Mouse (Mus musculus) hindbrain, embryonic 16.5 days (tissue): ENCODE measurements around the gene Kirrel2. TPM values are rescaled to one million over a fixed set of nuclear protein-coding genes. Genes with fewer than 3 reads are reported as not detected.

Source experiments
- ATAC-seq: fragments of 200-750 bp; cut with Nextera tagmentation; 2 replicates; pipeline ENCODE4 v1.8.0; 2017; ENCODE audit warnings: moderate TSS enrichment, moderate library complexity
- H3K27ac ChIP-seq: fragments of 300-500 bp; sonication (generic); 2 replicates; pipeline ENCODE4 v1.5.1; 2014; ENCODE audit warnings: low read depth, mild to moderate bottlenecking, control low read depth, low read length, moderate library complexity
- H3K27me3 ChIP-seq: fragments of 300-500 bp; sonication (generic); replicated peaks from 2 replicates; pipeline ENCODE4 v1.6.1; 2014; ENCODE audit warnings: low read length; ENCODE audit not compliant: control insufficient read depth, insufficient read depth
- H3K36me3 ChIP-seq: fragments of 300-500 bp; sonication (generic); 2 replicates; pipeline ENCODE4 v1.6.1; 2014; ENCODE audit warnings: mild to moderate bottlenecking, low read length, moderate library complexity, mixed read lengths; ENCODE audit not compliant: control insufficient read depth, insufficient read depth
- H3K4me1 ChIP-seq: fragments of 300-500 bp; sonication (generic); 2 replicates; pipeline ENCODE4 v1.6.1; 2014; ENCODE audit warnings: low read depth, low read length; ENCODE audit not compliant: control insufficient read depth, insufficient read depth
- H3K4me2 ChIP-seq: fragments of 300-500 bp; sonication (generic); 2 replicates; pipeline ENCODE4 v1.6.1; 2014; ENCODE audit warnings: mild to moderate bottlenecking, low read length, control low read depth, moderate library complexity
- H3K4me3 ChIP-seq: fragments of 300-500 bp; sonication (generic); 2 replicates; pipeline ENCODE4 v1.5.1; 2014; ENCODE audit warnings: mild to moderate bottlenecking, low read length, control low read depth, moderate library complexity
- H3K9ac ChIP-seq: fragments of 300-500 bp; sonication (generic); 2 replicates; pipeline ENCODE4 v1.6.1; 2014; ENCODE audit warnings: low read depth, mild to moderate bottlenecking, control low read depth, low read length, moderate library complexity
- H3K9me3 ChIP-seq: fragments of 300-500 bp; sonication (generic); 2 replicates; pipeline ENCODE4 v1.6.1; 2014; ENCODE audit warnings: mild to moderate bottlenecking, low read length, moderate library complexity; ENCODE audit not compliant: control insufficient read depth
- WGBS: fragments of 180-500 bp; shearing (Covaris S2); extraction: QIAGEN DNeasy Blood & Tissue Kit; methylation state at CpG from one replicate; pipeline ENCODE4 v1.1.7; 2014; 5-methylcytosine and 5-hydroxymethylcytosine counted together
- polyA plus RNA-seq: library from polyadenylated mRNA; unstranded; fragments of >200 nt; fragmentation: Nextera tagmentation; extraction: Ambion mirVana; gene quantifications from 2 replicates; pipeline ENCODE4 v1.2.1, GENCODE M21; 2015

Kirrel2 gene
- polyA plus RNA-seq, 1 experiment from 2014 or later, result 3.0 TPM

DNA sequence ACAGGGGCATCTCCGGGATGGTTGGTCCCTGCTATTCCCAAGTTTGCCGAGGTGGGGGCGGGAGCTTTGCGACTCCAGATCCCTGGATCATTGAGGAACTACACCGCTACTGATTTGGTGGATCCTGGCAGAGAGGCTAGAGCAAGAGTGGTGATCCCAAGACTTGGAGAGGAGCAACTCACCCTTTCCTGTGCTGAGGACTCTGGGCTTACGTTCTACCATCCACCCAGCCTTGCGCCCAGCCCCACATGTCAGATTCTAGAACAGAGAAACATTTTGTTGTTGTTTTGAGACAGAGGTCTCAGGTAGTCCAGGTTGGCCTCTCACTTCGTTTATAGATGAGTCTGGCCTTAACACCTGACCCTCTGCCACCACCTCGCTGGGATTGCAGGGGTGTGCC is 34.9 kb downstream of the Kirrel2 start:
- 12% methylated on average over 9 of the region's 9 CpGs for WGBS
- Histone ChIP-seq H3K27ac (peak overlapping the region; percentile 62), H3K27me3 (no peaks in the 10 kb centered on the region), H3K4me3 (peak overlapping the region; percentile 67), H3K4me2 (peak overlapping the region; percentile 99), H3K36me3 (peaks cover 11% of the 10 kb centered on the region; the same call in 1 of the 2 replicates), H3K4me1 (peaks cover 11% of the 10 kb centered on the region), H3K9me3 (no peaks in the 10 kb centered on the region), H3K9ac (peak overlapping the region; percentile 77)
- ATAC-seq, result peak; percentile 38; the same call in 1 of the 2 replicates

DNA sequence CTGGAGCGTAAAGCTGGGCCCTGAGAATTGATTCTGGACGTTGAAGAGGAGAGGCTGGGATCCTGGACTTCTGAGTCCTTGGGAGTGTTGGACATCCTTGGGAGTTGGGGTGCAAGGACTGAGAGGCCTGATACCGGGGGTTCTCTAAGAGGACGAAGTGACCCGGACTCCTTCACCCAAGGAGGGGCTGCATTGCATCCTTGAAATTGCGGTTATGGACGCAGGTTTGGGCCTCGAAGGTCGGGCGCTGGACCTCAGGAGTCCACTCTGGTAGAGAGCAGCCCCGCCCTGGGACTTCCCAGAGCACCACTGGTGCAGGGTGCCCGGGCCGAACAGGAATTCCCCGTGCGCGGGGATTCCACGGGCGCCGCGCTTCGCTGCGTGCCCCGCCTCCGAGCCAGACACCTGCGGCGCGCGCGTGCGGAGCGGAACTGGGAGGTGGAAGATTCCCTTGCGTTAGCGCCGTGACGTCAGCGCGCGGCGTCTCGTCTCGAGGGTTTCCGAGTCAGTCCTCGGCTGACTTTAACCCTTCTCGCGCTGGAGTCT is 35.5 kb downstream of the Kirrel2 start:
- Histone ChIP-seq H3K4me3 (peak overlapping the region; percentile 67), H3K27ac (peak overlapping the region; percentile 62), H3K9me3 (no peaks in the 10 kb centered on the region), H3K27me3 (no peaks in the 10 kb centered on the region), H3K36me3 (peaks cover 8% of the 10 kb centered on the region; the same call in 1 of the 2 replicates), H3K9ac (peak overlapping the region; percentile 77), H3K4me2 (peak overlapping the region; percentile 99), H3K4me1 (peaks cover 11% of the 10 kb centered on the region)
- peak; percentile 88 for ATAC-seq
- under 1% methylated on average over 45 of the region's 45 CpGs for WGBS

DNA sequence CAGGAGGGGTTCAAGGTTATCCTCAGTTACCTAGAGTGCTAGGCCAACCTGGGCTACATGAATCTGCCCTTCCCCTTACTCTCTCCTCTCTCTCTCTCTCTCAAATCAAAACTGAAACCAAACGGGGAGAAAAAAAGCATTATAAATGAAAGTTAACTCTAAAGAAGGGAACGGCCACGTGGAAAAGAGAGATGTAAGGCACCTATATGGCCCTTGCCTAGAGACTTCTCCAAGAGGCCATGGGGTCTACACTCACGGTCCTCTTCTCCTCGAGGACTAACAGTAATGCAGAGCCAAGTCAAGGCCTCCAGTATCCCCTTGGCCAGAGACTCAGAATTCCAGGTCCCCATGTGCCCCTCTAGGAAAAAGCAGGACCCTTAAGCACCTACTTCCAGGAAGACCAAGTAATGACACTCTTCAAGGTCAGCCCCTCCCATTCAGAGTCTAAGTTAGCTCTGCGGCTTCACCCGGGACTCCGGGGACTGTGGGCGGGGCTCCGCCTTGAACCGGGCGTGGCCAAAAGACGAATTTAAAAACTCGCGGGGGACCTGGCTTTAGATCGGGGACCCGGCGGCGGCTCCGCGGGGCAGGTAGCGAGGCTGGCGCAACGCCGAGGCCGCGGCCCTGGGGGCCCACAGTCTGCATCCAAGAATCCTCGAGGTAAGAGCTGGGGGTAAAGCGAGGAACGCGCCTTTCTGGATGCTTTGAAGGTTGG is 36.2 kb downstream of the Kirrel2 start, which contains the start of gene Nfkbid:
Gene Nfkbid, plus strand, starts transcription at position 558 of the 715 bp plus-strand sequence.
- peak within 1 kb of the TSS; percentile 99 for H3K4me2 ChIP-seq
- H3K4me3 ChIP-seq, result peak within 1 kb of the TSS; percentile 67
- no peaks in the 10 kb centered on the region for H3K27me3 ChIP-seq
- peaks cover 11% of the 10 kb centered on the region for H3K4me1 ChIP-seq
- H3K9ac ChIP-seq, result peak within 1 kb of the TSS; percentile 77
- 0 out of 2 replicates have a peak, but pooled peaks have one; percentile 13 for ATAC-seq
- no peaks in the 10 kb centered on the region for H3K9me3 ChIP-seq
- peak within 1 kb of the TSS; percentile 62 for H3K27ac ChIP-seq
- 10% methylated on average over 31 of the region's 31 CpGs for WGBS
- peaks cover 6% of the 10 kb centered on the region; the same call in 1 of the 2 replicates for H3K36me3 ChIP-seq

DNA sequence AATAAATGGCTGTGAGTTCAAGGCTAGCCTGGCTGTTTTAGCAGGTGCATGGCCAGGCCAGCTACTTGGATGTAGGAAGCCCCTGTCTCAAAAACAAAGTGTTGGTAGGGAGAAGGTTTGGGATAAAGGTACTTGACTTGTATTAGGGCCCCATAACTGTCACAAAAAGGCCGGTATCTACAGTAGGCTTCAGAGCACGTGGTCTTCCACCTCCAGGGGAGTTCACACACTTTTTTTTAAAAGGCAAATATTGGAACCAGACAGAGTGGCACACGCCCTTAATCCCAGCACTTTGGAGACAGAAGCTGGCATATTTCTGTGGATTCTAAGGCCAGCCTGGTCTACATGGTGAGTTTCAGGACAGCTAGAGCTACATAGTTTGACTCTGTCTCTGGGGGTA is 36.8 kb downstream of the Kirrel2 start:
- Histone ChIP-seq H3K36me3 (peaks cover 1% of the 10 kb centered on the region; the same call in 1 of the 2 replicates), H3K9ac (no peak overlapping the region), H3K4me3 (no peak overlapping the region), H3K27me3 (no peaks in the 10 kb centered on the region), H3K4me1 (peaks cover 11% of the 10 kb centered on the region), H3K27ac (no peak overlapping the region), H3K9me3 (no peaks in the 10 kb centered on the region), H3K4me2 (no peak overlapping the region)
- WGBS, result 93% methylated on average over 3 of the region's 3 CpGs
- no peak for ATAC-seq

DNA sequence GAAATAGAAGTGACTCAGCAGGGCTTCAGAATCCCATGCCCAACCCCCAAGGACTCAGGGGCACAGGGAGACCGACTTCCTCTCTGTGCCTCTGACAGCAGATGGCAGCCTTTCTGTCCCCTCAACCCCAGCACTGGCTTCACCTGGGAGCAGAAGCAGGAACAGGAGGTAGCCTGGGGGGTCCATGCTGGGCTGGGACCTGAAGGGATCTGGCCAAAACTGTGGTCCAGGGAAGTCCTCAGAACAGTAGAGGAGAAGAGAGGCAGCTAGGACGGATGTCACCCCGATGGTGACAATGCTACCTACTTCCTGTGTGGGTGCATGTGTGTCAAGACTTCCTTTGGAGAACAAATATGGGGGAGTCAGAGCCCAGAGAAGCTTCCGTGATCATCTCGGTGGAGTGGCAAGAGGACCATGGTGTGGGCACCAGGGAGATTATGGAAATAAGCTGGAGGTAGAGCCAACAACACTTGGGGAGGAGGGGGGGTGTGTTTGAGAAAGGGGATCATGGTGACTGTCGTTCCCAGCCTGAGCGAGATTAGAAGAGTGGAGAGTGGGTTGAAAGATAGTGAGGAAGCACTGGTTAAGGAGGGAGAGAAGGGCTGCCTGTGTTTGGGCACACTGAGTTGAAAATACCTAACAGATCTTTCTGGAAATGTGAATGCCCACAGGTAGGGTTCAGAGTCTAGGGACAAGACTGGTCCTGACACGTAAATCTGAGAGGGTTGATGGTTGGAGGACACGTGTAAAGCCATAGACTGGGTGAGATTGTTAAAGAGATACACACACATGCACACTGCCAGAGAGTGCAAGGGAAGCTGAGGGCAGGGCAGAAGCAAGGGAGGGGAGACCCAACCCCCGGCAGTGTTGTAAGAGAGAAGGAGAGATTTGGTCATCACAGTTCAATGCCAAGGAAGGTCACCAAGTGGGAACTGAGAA is 37.7 kb downstream of the Kirrel2 start, which contains the start of gene Hcst:
Gene Hcst, minus strand, starts transcription at position 294 of the 939 bp plus-strand sequence.
- Histone ChIP-seq H3K9me3 (no peaks in the 10 kb centered on the region), H3K27me3 (no peaks in the 10 kb centered on the region), H3K27ac (no peak within 1 kb of the TSS), H3K36me3 (no peaks in the 10 kb centered on the region), H3K9ac (no peak within 1 kb of the TSS), H3K4me1 (peaks cover 11% of the 10 kb centered on the region), H3K4me3 (no peak within 1 kb of the TSS), H3K4me2 (no peak within 1 kb of the TSS)
- 79% methylated on average over 10 of the region's 10 CpGs for WGBS
- no peak for ATAC-seq

DNA sequence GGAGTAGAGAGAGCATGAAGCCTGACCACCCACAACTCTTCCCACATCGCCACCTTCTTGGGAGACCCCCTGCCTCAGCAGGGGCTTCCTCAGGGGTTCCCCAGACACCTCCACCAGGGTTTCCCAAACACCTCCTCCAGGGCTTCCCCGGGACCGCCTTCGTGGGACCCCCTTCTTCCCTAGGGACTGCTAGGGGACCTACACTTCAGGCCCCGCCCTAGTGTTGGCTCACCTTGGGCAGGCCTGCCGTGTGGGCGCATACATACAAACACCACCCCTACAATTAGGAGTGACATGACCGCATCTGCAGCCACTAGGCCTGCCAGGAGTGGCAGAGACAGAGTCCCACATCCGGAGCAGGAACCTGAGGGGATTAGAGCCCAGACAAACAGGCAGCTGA is 39.6 kb downstream of the Kirrel2 start:
- Histone ChIP-seq H3K9ac (no peak overlapping the region), H3K36me3 (no peaks in the 10 kb centered on the region), H3K4me2 (no peak overlapping the region), H3K4me3 (no peak overlapping the region), H3K27ac (no peak overlapping the region), H3K4me1 (peaks cover 4% of the 10 kb centered on the region), H3K9me3 (no peaks in the 10 kb centered on the region), H3K27me3 (no peaks in the 10 kb centered on the region)
- no peak for ATAC-seq
- WGBS, result 75% methylated on average over 9 of the region's 9 CpGs

DNA sequence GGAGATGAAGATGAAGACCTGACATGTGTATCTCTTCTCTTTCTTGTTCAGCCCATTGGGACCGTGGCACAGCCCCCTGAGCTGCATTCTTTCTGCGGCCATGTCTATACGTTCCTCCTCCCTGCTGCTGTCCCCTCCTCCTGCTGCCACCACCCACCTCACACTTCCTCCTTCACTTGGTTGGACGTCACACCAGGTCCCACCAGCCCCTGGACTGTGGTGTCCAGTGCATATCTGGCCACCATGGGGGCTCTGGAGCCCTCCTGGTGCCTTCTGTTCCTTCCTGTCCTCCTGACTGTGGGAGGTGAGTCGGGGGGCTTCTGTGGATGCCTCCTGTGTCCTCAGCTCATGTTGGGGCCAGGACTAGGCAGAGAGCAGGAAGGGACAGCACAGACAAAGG is 43.9 kb downstream of the Kirrel2 start, which contains the start of gene Tyrobp:
Gene Tyrobp, plus strand, starts transcription at position 165 of the 400 bp plus-strand sequence.
- H3K9ac ChIP-seq, result no peak within 1 kb of the TSS
- no peaks in the 10 kb centered on the region for H3K9me3 ChIP-seq
- no peaks in the 10 kb centered on the region for H3K27me3 ChIP-seq
- H3K4me1 ChIP-seq, result no peaks in the 10 kb centered on the region
- H3K27ac ChIP-seq, result no peak within 1 kb of the TSS
- 77% methylated on average over 5 of the region's 5 CpGs for WGBS
- no peak within 1 kb of the TSS for H3K4me3 ChIP-seq
- H3K36me3 ChIP-seq, result no peaks in the 10 kb centered on the region
- no peak within 1 kb of the TSS for H3K4me2 ChIP-seq
- no peak for ATAC-seq

DNA sequence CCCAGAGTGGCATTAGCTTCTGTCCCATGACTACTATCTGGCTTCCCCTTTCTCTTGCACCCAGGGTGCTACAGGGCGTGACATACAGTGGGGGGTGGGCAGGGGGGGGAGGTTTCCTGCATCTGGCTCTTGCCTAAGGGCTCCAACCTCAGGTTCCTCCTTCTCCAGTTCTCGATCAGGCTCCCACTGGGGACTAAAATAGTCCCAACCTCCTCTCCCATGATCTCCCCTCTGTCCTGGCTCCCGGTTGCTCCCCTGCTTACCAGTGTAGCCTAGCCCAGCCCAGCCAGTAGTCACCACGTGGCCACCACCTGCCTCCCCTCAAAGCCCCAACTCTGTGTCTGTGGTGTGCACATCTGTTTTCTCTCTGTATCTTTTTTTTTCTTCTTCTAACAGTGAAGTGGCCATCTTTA is 44.7 kb downstream of the Kirrel2 start:
- Histone ChIP-seq H3K4me1 (no peaks in the 10 kb centered on the region), H3K4me3 (no peak overlapping the region), H3K36me3 (no peaks in the 10 kb centered on the region), H3K4me2 (no peak overlapping the region), H3K9ac (no peak overlapping the region), H3K27ac (no peak overlapping the region), H3K27me3 (no peaks in the 10 kb centered on the region), H3K9me3 (no peaks in the 10 kb centered on the region)
- ATAC-seq, result no peak
- 60% methylated on average over 4 of the region's 4 CpGs for WGBS
